Mouse (Mus musculus) small intestine, adult 2 months (tissue): ENCODE measurements around the gene Ppard.

Experiments
- CTCF ChIP-seq: fragments of 200-500 bp; IDR thresholded peaks from 2 replicates; pipeline ENCODE4 v1.5.1; 2012; ENCODE audit warnings: low read depth, mild to moderate bottlenecking, control low read depth, inconsistent platforms, low read length, moderate library complexity, mixed read lengths; ENCODE audit not compliant: insufficient replicate concordance, insufficient read length; ENCODE audit errors: extremely low read depth
- POLR2A ChIP-seq: fragments of 200-500 bp; IDR thresholded peaks from 2 replicates; pipeline ENCODE4 v1.6.1; 2012; ENCODE audit warnings: low read depth, mild to moderate bottlenecking, control low read depth, inconsistent platforms, low read length, moderate library complexity

DNA sequence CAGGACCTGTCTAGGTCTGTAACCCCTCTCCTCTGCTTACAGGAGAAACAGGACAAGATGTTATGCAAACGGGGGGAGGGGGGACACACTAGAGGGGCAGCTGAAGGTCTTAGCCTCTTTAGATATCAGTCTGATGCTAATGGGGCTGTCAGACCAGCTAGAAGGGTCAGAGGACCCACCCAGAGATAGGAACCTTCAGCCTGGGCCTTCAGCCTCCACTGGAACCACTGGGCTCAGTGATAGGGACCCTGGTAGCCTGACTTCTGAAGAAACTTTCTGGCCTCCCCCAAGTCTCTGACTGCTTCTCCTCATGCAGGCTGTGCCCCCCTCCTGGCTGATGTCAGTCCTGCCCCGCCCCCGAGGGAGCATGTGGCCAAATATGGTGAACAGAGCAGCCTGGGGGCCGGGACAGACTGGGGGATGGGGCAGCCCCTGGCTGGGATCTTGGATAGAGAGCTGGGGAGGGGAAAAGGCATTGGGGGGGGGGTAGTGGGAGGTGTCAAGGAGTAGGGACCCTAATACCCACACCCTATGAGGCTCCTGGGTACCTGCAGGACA is 111.6 kb downstream of the Ppard start:
- TF ChIP-seq CTCF (no peak), POLR2A (no peak)
